Mouse (Mus musculus) E14TG2a.4 (cell line): ENCODE results near the gene Gpc6.

Experiments used
- CTCF ChIP-seq: conservative IDR thresholded peaks from 2 replicates; pipeline ENCODE4 v1.5.1; 2014; ENCODE audit warnings: low read length
- NANOG ChIP-seq: IDR thresholded peaks from 2 replicates; pipeline ENCODE4 v1.6.1; 2014; ENCODE audit warnings: borderline replicate concordance, low read length, mixed read lengths
- POU5F1 ChIP-seq: IDR thresholded peaks from 2 replicates; pipeline ENCODE4 v1.6.1; 2014; ENCODE audit warnings: low read length, borderline replicate concordance

DNA sequence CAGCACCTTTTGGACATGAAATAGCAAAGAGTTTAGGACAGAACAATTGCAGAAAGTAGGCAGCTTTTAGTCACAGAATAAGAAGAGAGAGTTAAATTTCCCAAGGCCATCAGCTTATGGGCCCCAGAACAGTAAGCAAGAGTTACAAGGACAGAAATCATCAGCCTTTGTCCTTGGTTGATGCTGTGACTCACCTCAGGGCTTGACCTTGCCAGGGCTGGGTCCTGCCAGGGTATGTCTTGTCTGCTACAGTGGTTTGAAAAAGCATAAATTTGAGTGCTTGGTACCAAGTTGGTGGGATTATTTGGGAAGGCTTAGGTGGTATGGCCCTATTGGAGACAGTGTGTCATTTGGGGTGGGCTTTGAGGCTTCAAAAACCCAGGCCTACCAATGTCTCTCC is 899.4 kb downstream of the Gpc6 start:
- no peak for TF ChIP-seq CTCF
- no peak for TF ChIP-seq NANOG
- no peak for TF ChIP-seq POU5F1
